Mouse (Mus musculus) erythroblast, embryonic 14.5 days (primary cell): Measurements from ENCODE around the gene Gm21970. TPM values are rescaled to one million over a fixed set of nuclear protein-coding genes. Genes with fewer than 3 reads are reported as not detected.

Source experiments
- H3K27me3 ChIP-seq: 2 replicates; pipeline ENCODE4 v1.6.1; 2012; ENCODE audit warnings: inconsistent platforms; ENCODE audit not compliant: control insufficient read depth
- H3K36me3 ChIP-seq: 2 replicates; pipeline ENCODE4 v1.6.1; 2012; ENCODE audit warnings: mild to moderate bottlenecking, inconsistent platforms; ENCODE audit not compliant: control insufficient read depth
- H3K4me1 ChIP-seq: 2 replicates; pipeline ENCODE4 v1.6.1; 2012; ENCODE audit warnings: inconsistent platforms; ENCODE audit not compliant: control insufficient read depth
- H3K4me3 ChIP-seq: replicated peaks from 2 replicates; pipeline ENCODE3; 2012; ENCODE audit warnings: moderate library complexity, mild to moderate bottlenecking, inconsistent platforms
- H3K9me3 ChIP-seq: 2 replicates; pipeline ENCODE4 v1.6.1; 2012; ENCODE audit warnings: low read length, inconsistent platforms, mixed read lengths; ENCODE audit not compliant: control insufficient read depth
- GATA1 ChIP-seq: IDR thresholded peaks from 2 replicates; pipeline ENCODE4 v1.6.1; 2012; ENCODE audit warnings: low read length, inconsistent platforms, mixed read lengths
- TAL1 ChIP-seq: IDR thresholded peaks from 3 replicates; pipeline ENCODE4 v1.6.1; 2012; ENCODE audit warnings: low read length, inconsistent platforms, mixed read lengths
- polyA plus RNA-seq: library from polyadenylated mRNA; stranded (reverse); fragments of >175 nt; gene quantifications from 2 replicates; pipeline ENCODE4 v1.2.3, GENCODE M21; 2012

Gm21970 gene
- polyA plus RNA-seq, 1 experiment = not detected

DNA sequence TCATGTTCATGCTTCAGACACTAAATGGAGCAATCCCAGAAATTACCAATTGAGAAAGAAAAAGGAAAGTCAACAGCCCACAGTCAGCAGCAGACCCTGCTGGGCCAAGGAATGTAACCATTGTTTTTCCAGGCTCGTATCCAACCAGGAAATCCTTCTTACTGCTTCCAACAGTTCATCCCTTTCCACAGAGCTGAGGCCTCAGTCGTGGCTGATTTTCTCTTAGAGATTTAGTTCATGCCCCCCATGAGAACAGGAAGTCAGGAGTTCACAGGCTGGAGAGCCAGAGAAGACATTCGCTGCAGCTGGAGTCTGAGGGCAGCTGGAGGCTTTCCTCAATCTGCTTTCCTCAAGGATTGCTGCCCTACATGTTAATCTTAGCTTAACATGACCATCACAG lies 28.0 kb upstream of the Gm21970 start:
- H3K27me3 ChIP-seq = no peaks in the 10 kb centered on the region
- H3K36me3 ChIP-seq = no peaks in the 10 kb centered on the region
- TF ChIP-seq TAL1 (no peak), GATA1 (no peak)
- peaks cover 59% of the 10 kb centered on the region for H3K4me1 ChIP-seq
- no peak overlapping the region for H3K4me3 ChIP-seq
- no peaks in the 10 kb centered on the region for H3K9me3 ChIP-seq

DNA sequence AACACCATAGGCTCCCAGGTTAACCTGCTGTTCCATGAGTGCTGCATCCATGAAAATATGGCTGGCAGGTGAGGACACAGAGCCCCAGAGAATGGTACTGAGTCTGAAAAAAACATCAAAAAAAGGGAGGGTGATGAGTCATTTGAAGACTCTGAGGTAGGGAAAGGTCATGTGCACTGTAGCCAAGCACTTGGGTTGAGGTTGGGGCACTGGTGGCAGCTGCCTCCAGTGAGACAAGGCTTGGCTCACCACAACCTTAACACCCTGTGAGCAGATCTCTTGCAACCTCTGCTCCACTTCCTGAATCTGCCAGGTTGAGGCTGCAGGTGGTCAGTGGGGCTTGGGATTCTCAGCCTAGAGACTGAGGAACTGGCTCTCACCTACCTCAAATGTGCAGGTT lies 25.0 kb upstream of the Gm21970 start:
- H3K27me3 ChIP-seq = no peaks in the 10 kb centered on the region
- no peak overlapping the region for H3K4me3 ChIP-seq
- peaks cover 55% of the 10 kb centered on the region for H3K4me1 ChIP-seq
- TF ChIP-seq TAL1 = no peak
- TF ChIP-seq GATA1 = no peak
- H3K9me3 ChIP-seq = no peaks in the 10 kb centered on the region
- H3K36me3 ChIP-seq = no peaks in the 10 kb centered on the region

DNA sequence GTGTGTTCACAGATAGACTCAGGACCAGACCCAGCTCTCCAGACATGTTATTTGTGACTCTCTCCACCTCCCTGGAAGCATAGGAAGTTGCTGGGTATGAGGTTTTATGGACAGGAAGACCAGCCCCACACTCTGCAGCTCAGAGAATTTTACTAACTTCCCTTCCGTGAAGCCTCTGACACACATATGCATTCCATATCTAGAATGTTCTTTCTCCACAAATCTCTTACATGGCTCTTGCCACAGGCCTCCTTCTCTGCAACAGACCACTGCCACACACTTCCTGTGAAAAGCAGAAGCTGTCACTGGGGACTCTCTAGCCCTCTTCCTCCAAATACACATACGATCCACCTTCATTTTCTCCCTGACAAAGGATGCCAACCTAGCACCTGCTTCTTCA lies 24.5 kb upstream of the Gm21970 start:
- no peaks in the 10 kb centered on the region for H3K36me3 ChIP-seq
- no peak overlapping the region for H3K4me3 ChIP-seq
- TF ChIP-seq GATA1 (no peak), TAL1 (no peak)
- no peaks in the 10 kb centered on the region for H3K9me3 ChIP-seq
- H3K27me3 ChIP-seq = no peaks in the 10 kb centered on the region
- H3K4me1 ChIP-seq = peaks cover 56% of the 10 kb centered on the region

DNA sequence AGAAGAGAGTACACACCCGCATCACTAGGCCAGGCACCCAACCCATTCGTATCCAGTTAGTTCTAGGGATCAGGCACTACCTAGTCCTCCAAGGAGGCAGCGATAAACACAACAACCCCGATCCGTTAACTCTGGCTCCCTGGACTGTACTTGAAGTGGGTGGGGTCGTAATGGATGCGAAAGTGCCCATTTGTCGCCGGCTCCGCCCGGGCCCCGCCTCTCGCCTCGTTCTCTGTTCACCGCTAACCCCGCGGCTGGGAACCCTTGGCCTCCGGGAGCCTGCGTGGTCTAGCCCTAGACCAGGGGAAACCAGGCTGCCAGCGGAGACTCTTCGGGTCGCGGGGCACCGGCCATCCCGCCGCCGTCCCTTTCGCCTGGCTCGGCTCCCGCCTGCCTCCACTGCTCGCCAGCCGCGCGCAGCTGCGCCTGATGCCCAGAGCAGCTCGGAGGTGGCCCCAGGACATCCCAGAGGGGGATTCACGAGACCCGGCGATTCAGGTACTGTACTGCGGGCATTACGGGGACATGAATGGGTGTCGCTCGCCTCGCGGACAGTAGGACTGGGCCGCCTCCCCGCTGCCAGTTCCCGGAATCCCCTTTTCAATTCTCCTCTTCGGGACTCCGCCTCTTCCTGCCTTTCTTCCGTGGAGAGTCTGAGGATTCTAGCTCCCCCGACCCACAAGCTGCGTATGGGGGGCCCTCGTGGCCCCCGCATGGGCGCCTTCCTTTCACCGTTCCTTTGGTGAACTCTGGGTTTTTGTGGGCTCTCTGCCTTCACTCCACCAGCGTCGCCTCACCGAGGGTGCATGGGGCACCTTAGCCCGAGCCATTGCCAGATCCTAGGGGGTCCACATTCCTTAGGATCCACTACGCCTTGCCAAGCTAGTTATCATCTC lies 18.7 kb upstream of the Gm21970 start, which contains the start of gene Ifnar2:
Ifnar2 (plus strand) TSS at position 207 of the 896 bp plus-strand sequence.
- Histone ChIP-seq H3K9me3 (peaks cover 3% of the 10 kb centered on the region), H3K27me3 (no peaks in the 10 kb centered on the region), H3K4me3 (peak within 1 kb of the TSS; percentile 79), H3K4me1 (peaks cover 57% of the 10 kb centered on the region), H3K36me3 (peaks cover 35% of the 10 kb centered on the region)
- no peak for TF ChIP-seq TAL1
- no peak for TF ChIP-seq GATA1

DNA sequence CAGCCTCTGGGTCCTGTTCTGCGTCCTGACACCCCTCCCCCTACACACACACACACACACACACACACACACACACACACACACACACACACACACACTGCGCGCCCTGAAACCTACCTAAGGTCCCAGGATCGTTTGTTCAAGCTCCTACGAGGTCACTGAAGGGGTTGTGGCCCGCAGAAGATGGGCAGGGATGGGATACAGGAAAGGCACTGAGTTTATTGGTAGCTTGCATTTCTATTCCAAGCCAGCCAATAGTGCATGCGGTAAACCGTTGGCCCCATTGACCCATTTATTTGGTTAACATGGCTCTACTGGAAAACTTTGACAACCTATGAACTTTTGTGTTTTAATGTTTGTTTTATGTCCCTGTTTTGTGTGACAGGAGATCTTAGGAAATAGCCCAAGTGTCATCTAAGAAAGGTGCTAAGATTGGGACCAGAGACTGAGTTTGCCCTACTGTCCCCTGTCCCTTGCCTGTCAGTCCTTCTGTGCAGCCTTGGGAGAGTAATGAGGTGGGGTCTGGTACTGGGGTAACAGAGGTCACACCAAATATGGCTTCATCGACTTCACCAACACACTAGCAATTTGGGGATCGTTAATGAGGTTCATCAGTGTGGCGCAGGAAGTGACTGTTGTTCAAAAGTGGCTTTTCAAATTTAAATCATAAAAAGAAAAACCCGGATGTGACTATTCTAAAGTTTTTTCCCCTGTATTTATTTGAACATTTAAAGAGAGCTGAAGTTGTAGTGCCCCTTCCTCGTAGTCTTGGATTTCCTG lies 17.9 kb upstream of the Gm21970 start:
- Histone ChIP-seq H3K9me3 (peaks cover 3% of the 10 kb centered on the region), H3K36me3 (peaks cover 44% of the 10 kb centered on the region), H3K4me3 (peak overlapping the region; percentile 79), H3K4me1 (peaks cover 61% of the 10 kb centered on the region), H3K27me3 (no peaks in the 10 kb centered on the region)
- TF ChIP-seq GATA1 = no peak
- no peak for TF ChIP-seq TAL1

DNA sequence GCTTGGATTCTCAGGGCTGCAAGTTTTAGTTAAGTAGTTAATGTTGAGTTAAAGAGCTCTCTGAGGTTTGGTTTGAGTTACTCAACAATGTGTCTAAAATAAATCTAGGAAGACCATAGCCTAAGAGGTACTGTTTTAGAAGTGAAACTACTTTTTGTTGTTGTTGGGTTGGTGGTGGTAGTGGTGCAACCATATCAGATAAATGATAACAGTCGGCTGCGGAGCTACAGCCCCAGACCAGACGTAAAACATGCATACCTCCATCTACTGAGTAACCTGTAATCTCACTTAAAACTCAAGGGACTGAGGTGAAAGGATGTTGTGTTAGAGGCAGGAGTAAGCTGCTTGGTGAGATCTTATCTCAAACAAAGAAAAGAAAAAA lies 17.3 kb upstream of the Gm21970 start:
- H3K4me1 ChIP-seq = peaks cover 66% of the 10 kb centered on the region
- H3K27me3 ChIP-seq = no peaks in the 10 kb centered on the region
- peaks cover 49% of the 10 kb centered on the region for H3K36me3 ChIP-seq
- TF ChIP-seq GATA1 (peak; percentile 58), TAL1 (no peak)
- peaks cover 3% of the 10 kb centered on the region for H3K9me3 ChIP-seq
- peak overlapping the region; percentile 79 for H3K4me3 ChIP-seq

DNA sequence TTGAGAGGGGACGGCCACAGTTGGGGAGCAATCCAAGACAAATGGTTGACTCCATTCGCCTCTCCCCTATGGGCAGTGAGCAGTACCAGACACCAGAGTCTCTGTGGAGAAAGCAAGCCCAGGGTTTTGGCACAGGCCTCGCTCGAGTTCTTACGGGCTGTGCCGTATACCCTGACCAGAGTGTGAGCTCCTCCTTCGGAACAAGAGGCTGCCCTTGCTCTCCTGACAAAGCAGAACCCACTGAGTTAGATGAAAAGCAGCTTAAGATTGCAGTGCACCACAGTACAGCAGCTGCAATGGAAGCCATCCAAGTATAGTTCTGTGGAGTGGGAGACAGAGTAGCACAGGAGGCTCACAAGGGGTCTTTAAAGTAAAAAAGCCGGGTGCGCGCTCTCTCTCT lies 14.8 kb upstream of the Gm21970 start:
- peaks cover 73% of the 10 kb centered on the region for H3K36me3 ChIP-seq
- H3K4me1 ChIP-seq = peaks cover 69% of the 10 kb centered on the region
- H3K27me3 ChIP-seq = no peaks in the 10 kb centered on the region

DNA sequence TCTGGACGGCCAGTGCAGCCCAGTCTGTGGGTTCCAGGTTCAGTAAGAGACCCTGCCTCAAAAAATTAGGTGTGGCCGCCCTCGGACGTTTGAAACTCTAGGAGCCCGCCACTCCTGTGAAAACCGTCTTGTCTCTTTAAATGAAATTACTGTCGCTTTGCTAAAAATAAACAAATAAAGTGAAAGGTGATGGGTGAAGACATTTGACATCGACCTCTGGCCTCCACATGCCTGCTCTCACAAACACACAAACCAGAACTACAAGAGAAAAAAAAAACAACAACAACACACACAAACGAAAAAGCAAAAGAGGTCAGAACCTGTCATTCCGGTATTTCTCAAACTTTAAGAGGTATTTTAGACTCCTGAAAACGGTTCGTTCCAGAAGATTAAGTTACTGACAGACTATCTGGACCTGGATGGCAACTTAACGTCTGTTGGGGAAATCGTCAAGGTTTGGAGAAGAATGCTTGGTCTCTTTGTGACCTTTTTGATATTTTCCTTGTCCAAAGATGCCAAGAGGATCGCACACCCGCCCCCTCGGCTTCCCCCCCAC lies 13.0 kb upstream of the Gm21970 start:
- peaks cover 91% of the 10 kb centered on the region for H3K36me3 ChIP-seq

More for the DNA sequence above, 14.8 kb upstream of the Gm21970 start:
- peaks cover 3% of the 10 kb centered on the region for H3K9me3 ChIP-seq
- no peak overlapping the region for H3K4me3 ChIP-seq
- TF ChIP-seq GATA1 (no peak), TAL1 (no peak)

DNA sequence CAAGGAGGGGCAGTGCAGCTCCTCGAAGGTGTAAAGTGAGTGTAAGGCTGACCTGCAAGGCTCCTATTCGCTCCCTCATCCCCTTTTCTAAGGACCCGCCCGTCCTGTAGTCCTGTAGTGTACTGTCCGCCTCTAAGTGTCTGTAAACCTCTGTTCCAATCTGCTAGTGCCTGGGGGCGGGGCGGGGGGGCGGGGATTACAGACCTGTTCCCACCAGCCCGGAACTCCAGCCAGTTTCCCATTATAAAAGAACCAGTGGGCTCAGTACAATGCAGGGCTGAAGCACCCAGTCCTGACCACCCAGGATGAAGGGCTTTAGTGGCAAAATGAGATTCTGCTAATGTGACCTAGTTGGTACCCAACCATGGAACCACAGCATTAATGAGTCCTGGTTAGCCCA lies 12.5 kb upstream of the Gm21970 start:
- Histone ChIP-seq H3K27me3 (no peaks in the 10 kb centered on the region), H3K36me3 (peaks cover 95% of the 10 kb centered on the region), H3K9me3 (peaks cover 3% of the 10 kb centered on the region), H3K4me1 (peaks cover 67% of the 10 kb centered on the region), H3K4me3 (no peak overlapping the region)
- TF ChIP-seq TAL1 (no peak), GATA1 (no peak)

More for the DNA sequence above, 13.0 kb upstream of the Gm21970 start:
- no peaks in the 10 kb centered on the region for H3K27me3 ChIP-seq
- H3K9me3 ChIP-seq = peaks cover 3% of the 10 kb centered on the region
- peaks cover 70% of the 10 kb centered on the region for H3K4me1 ChIP-seq
- TF ChIP-seq GATA1 (no peak), TAL1 (no peak)
- no peak overlapping the region for H3K4me3 ChIP-seq
